Mouse (Mus musculus) kidney, adult 2 months (tissue): Measurements from ENCODE around the gene Stk38l.

Experiments
- CTCF ChIP-seq: fragments of 200-500 bp; conservative IDR thresholded peaks from 2 replicates; pipeline ENCODE4 v1.5.1; 2011; ENCODE audit warnings: low read depth, mild to moderate bottlenecking, control low read depth, low read length, moderate library complexity, mixed read lengths; ENCODE audit not compliant: insufficient read depth, insufficient read length
- POLR2A ChIP-seq: fragments of 200-500 bp; IDR thresholded peaks from one replicate; pipeline ENCODE4 v1.6.1; 2011; ENCODE audit warnings: low read depth, low read length, control low read depth

DNA sequence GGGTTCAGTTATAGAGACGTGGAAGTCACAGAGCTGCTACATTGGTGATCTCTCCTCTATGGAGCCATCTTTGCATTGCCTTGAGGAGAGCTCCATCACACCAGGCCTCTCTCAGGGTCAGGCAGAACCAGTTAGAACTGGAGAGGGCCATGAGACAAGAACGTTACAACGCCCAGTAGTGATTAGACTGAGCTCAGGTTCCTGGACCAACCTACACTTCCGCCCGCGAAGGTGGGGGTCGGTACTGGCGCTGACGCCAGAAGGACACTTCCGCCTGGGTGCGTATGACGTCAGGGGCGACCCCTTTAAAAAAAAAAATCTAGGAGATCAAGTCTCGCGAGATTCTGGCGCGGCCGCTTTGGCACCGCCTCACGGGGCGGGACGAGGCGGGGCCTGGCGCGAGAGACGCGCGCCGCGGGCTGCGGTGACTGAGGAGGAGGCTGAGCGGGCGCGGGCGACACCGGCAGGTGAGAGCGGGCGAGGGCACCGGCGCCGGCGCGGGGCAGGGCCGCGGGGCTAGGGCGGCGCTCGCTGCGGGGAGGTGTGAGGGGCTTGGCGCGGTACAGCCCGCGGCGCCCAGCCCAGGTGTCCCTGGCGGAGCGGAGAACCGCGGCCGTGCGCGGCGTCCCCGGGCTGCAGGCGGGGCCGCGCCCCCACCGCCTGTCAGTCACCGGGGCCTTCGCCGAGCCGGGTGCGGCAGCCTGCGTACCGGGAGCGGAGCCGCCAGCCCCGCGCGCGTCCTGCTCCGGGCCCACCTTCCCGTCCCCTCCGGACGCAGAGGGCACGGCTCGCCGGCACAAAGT, at the start of gene Stk38l:
- no peak for TF ChIP-seq CTCF
- TF ChIP-seq POLR2A = no peak
